Mouse (Mus musculus) layer of hippocampus, adult 8-10 months (tissue): ENCODE measurements around the gene Katnbl1. TPM values are rescaled to one million over a fixed set of nuclear protein-coding genes. Genes with fewer than 3 reads are reported as not detected.

Experiments used
- total RNA-seq, 4 experiments: library from RNA; stranded (reverse); gene quantifications; 2 replicates each; pipeline ENCODE4 v1.2.4; 2022

Katnbl1 gene
- total RNA-seq, 4 experiments from 2014 or later = 10.6 to 14.5 (median 11.1) TPM

Other genes starting within 250 kb of the Katnbl1 start
- not detected for gene Olfr1316, start 244.2 kb upstream of the Katnbl1 start, total RNA-seq
- gene Olfr1317, start 238.9 kb upstream of the Katnbl1 start, total RNA-seq = not detected
- gene Olfr1318, start 225.0 kb upstream of the Katnbl1 start, total RNA-seq = not detected
- 10 to 100 TPM; 82.2 to 88.5 (median 84.5) TPM for gene Lpcat4, start 139.7 kb upstream of the Katnbl1 start, total RNA-seq
- gene Nutm1, start 119.9 kb upstream of the Katnbl1 start, total RNA-seq = not detected
- gene Nop10, start 117.3 kb upstream of the Katnbl1 start, total RNA-seq = 10 to 100 TPM; 44.3 to 56.8 (median 50.6) TPM
- 100 to 1,000 TPM in 3 of 4 experiments, 10 to 100 TPM in 1; 92.5 to 117 (median 109) TPM for gene Slc12a6, start 113.4 kb upstream of the Katnbl1 start, total RNA-seq
- gene Gm21985, start 112.9 kb upstream of the Katnbl1 start, total RNA-seq = 1 to 10 TPM in 3 of 4 experiments, under 1 TPM in 1; 0.96 to 3.1 (median 2.8) TPM
- 100 to 1,000 TPM; 125 to 129 (median 127) TPM for gene Emc4, start 11.2 kb upstream of the Katnbl1 start, total RNA-seq
- gene Emc7, start 75.8 kb downstream of the Katnbl1 start, total RNA-seq = 10 to 100 TPM; 42.8 to 48.1 (median 46.4) TPM
- 1 to 10 TPM; 5.4 to 9.7 (median 7.4) TPM for gene Chrm5, start 101.6 kb downstream of the Katnbl1 start, total RNA-seq
- 10 to 100 TPM in 2 of 4 experiments, 1 to 10 TPM in 2; 8.1 to 11.5 (median 10.0) TPM for gene Aven, start 113.8 kb downstream of the Katnbl1 start, total RNA-seq